Mouse (Mus musculus): ENCODE results near the gene Cped1. TPM values are rescaled to one million over a fixed set of nuclear protein-coding genes. Genes with fewer than 3 reads are reported as not detected.

Gene Cped1
- polyA plus RNA-seq, 1 experiment, result 1.8 TPM

GRCm38 (mm10) chr6:22178721-22179295 is 193.1 kb downstream of the Cped1 start:
- no peaks in the 10 kb centered on the region for H3K27me3 ChIP-seq (ENCODE audit: control insufficient read depth, insufficient read depth, low read length)
- H3K4me3 ChIP-seq (ENCODE audit: control insufficient read depth, low read depth, low read length), result no peak overlapping the region
- no peaks in the 10 kb centered on the region for H3K36me3 ChIP-seq (ENCODE audit: control insufficient read depth, insufficient read depth, low read length)
- no peak for TF ChIP-seq CTCF (IDR thresholded peaks at IDR 0.05; ENCODE audit: control insufficient read depth, insufficient read depth, insufficient replicate concordance, low read depth, low read length)
- no peak for TF ChIP-seq POLR2A (IDR thresholded peaks at IDR 0.05; ENCODE audit: control insufficient read depth, low read depth, low read length)
- H3K27ac ChIP-seq (ENCODE audit: control insufficient read depth, insufficient read depth, low read depth, low read length), result no peak overlapping the region
- no peaks in the 10 kb centered on the region for H3K4me1 ChIP-seq (ENCODE audit: control insufficient read depth, insufficient read depth, low read length)

- no peak overlapping the region for H3K27ac ChIP-seq (ENCODE audit: control insufficient read depth, insufficient read depth, low read depth, low read length)
- no peak overlapping the region for H3K4me3 ChIP-seq (ENCODE audit: control insufficient read depth, low read depth, low read length)
- H3K4me1 ChIP-seq (ENCODE audit: control insufficient read depth, insufficient read depth, low read length), result no peaks in the 10 kb centered on the region
- no peak for TF ChIP-seq POLR2A (IDR thresholded peaks at IDR 0.05; ENCODE audit: control insufficient read depth, low read depth, low read length)
- TF ChIP-seq CTCF (IDR thresholded peaks at IDR 0.05; ENCODE audit: control insufficient read depth, insufficient read depth, insufficient replicate concordance, low read depth, low read length), result no peak
- H3K36me3 ChIP-seq (ENCODE audit: control insufficient read depth, insufficient read depth, low read length), result no peaks in the 10 kb centered on the region
- no peaks in the 10 kb centered on the region for H3K27me3 ChIP-seq (ENCODE audit: control insufficient read depth, insufficient read depth, low read length)
Observed at GRCm38 (mm10) chr6:22180316-22180715, 194.6 kb downstream of the Cped1 start.

DNA sequence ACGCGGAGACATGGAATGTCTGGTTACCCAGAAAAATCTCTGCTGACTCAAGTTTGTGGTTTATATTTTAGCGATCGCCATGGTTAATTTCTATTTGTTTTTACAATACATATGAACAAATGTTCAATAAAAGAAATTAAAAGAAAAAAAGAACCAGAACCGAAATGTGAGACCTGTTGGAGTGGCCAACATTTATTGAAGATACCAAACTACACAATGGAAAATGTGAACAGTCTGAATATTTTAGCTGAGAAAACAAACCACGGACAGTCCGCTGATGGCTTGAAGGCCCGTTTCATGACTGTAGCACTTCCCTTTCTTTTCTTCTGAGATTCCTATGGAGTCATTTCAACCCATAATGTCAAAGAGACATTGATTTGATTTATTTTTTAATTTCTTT is 201.3 kb downstream of the Cped1 start:
- H3K27me3 ChIP-seq (ENCODE audit: control insufficient read depth, insufficient read depth, low read length), result no peaks in the 10 kb centered on the region
- H3K27ac ChIP-seq (ENCODE audit: control insufficient read depth, insufficient read depth, low read depth, low read length), result no peak overlapping the region
- no peak for TF ChIP-seq CTCF (IDR thresholded peaks at IDR 0.05; ENCODE audit: control insufficient read depth, insufficient read depth, insufficient replicate concordance, low read depth, low read length)
- no peak for TF ChIP-seq POLR2A (IDR thresholded peaks at IDR 0.05; ENCODE audit: control insufficient read depth, low read depth, low read length)
- H3K4me3 ChIP-seq (ENCODE audit: control insufficient read depth, low read depth, low read length), result no peak overlapping the region
- H3K4me1 ChIP-seq (ENCODE audit: control insufficient read depth, insufficient read depth, low read length), result no peaks in the 10 kb centered on the region
- no peaks in the 10 kb centered on the region for H3K36me3 ChIP-seq (ENCODE audit: control insufficient read depth, insufficient read depth, low read length)

DNA sequence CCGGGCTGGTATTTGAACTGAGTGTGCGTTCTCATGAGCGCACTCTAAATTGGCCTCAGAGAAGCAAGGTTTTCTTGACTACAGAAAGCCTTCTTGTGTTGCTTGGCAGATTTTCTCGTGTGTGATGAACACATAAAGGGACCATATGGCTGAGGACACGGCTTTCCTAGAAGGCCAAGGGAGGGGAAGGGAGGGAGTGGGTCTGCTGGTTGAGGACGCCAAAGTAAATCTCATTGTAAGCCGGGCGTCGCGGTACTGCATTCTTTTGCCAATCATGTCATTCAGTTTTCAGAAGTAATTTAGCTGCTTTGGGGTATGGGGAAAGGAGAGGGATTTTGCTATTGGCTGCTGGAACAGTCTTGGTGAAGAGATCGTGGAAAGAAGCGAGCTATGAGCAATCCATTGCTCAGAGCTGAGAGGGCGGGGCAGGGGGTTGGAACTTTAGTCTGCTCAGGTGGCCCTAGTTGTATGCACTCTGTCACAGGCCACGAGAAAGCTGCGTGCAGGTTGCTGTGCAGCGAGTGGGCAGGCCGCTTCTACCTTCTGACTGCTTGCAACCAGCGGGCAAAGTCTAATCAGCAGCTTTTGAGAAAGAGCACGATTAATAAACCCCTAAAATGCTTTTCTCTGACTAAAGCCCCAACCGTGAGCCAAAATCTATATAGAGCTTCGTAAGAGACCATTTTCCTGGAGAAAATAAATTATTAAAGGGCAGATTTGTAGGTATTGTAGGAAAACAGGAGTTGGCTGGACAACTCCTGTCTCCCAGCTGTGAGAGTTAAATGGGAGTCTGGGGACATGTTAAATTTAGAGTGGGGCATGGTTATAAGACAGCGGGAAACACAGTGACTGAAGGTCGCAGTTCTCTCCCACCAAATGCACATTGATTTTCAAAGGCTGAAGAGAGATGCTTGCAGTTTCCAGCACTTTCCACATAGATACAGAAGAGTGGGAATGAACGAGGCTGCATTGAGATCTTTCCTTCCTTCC is 203.9 kb downstream of the Cped1 start:
- Histone ChIP-seq H3K4me3 (ENCODE audit: control insufficient read depth, low read depth, low read length) (no peak overlapping the region), H3K27me3 (ENCODE audit: control insufficient read depth, insufficient read depth, low read length) (no peaks in the 10 kb centered on the region), H3K36me3 (ENCODE audit: control insufficient read depth, insufficient read depth, low read length) (no peaks in the 10 kb centered on the region), H3K27ac (ENCODE audit: control insufficient read depth, insufficient read depth, low read depth, low read length) (no peak overlapping the region), H3K4me1 (ENCODE audit: control insufficient read depth, insufficient read depth, low read length) (no peaks in the 10 kb centered on the region)
- TF ChIP-seq CTCF (IDR thresholded peaks at IDR 0.05; ENCODE audit: control insufficient read depth, insufficient read depth, insufficient replicate concordance, low read depth, low read length) (no peak), POLR2A (IDR thresholded peaks at IDR 0.05; ENCODE audit: control insufficient read depth, low read depth, low read length) (no peak)

- H3K4me1 ChIP-seq (ENCODE audit: control insufficient read depth, insufficient read depth, low read length), result no peaks in the 10 kb centered on the region
- H3K36me3 ChIP-seq (ENCODE audit: control insufficient read depth, insufficient read depth, low read length), result no peaks in the 10 kb centered on the region
- no peaks in the 10 kb centered on the region for H3K27me3 ChIP-seq (ENCODE audit: control insufficient read depth, insufficient read depth, low read length)
- TF ChIP-seq POLR2A (IDR thresholded peaks at IDR 0.05; ENCODE audit: control insufficient read depth, low read depth, low read length), result no peak
- TF ChIP-seq CTCF (IDR thresholded peaks at IDR 0.05; ENCODE audit: control insufficient read depth, insufficient read depth, insufficient replicate concordance, low read depth, low read length), result no peak
- H3K27ac ChIP-seq (ENCODE audit: control insufficient read depth, insufficient read depth, low read depth, low read length), result no peak overlapping the region
- no peak overlapping the region for H3K4me3 ChIP-seq (ENCODE audit: control insufficient read depth, low read depth, low read length)
Observed at GRCm38 (mm10) chr6:22198603-22199002, 212.9 kb downstream of the Cped1 start.

DNA sequence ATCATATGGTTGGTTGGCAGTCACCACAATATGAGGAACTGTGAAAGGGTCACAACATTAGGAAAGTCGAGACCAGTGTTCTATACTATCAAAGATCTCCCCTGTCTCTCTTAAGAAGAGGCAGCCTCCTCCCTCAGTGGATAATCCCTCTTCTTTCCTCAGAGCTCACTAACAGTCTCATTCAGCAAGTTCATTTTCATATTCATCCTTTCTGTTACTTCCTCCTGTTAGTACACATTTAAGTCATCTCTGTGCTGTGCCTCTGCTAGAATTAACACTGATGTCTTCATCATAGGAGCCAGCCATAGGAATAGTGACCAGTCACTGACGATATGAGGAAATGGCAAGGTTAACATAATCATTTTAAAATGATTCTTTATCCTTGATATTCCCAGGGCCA is 213.8 kb downstream of the Cped1 start:
- H3K27ac ChIP-seq (ENCODE audit: control insufficient read depth, insufficient read depth, low read depth, low read length), result no peak overlapping the region
- H3K4me3 ChIP-seq (ENCODE audit: control insufficient read depth, low read depth, low read length), result no peak overlapping the region
- H3K36me3 ChIP-seq (ENCODE audit: control insufficient read depth, insufficient read depth, low read length), result no peaks in the 10 kb centered on the region
- no peaks in the 10 kb centered on the region for H3K27me3 ChIP-seq (ENCODE audit: control insufficient read depth, insufficient read depth, low read length)
- H3K4me1 ChIP-seq (ENCODE audit: control insufficient read depth, insufficient read depth, low read length), result no peaks in the 10 kb centered on the region
- no peak for TF ChIP-seq POLR2A (IDR thresholded peaks at IDR 0.05; ENCODE audit: control insufficient read depth, low read depth, low read length)
- TF ChIP-seq CTCF (IDR thresholded peaks at IDR 0.05; ENCODE audit: control insufficient read depth, insufficient read depth, insufficient replicate concordance, low read depth, low read length), result no peak

GRCm38 (mm10) chr6:22200133-22200532 is 214.4 kb downstream of the Cped1 start:
- TF ChIP-seq POLR2A (IDR thresholded peaks at IDR 0.05; ENCODE audit: control insufficient read depth, low read depth, low read length), result no peak
- no peak for TF ChIP-seq CTCF (IDR thresholded peaks at IDR 0.05; ENCODE audit: control insufficient read depth, insufficient read depth, insufficient replicate concordance, low read depth, low read length)
- no peak overlapping the region for H3K27ac ChIP-seq (ENCODE audit: control insufficient read depth, insufficient read depth, low read depth, low read length)
- H3K27me3 ChIP-seq (ENCODE audit: control insufficient read depth, insufficient read depth, low read length), result no peaks in the 10 kb centered on the region
- H3K36me3 ChIP-seq (ENCODE audit: control insufficient read depth, insufficient read depth, low read length), result no peaks in the 10 kb centered on the region
- no peaks in the 10 kb centered on the region for H3K4me1 ChIP-seq (ENCODE audit: control insufficient read depth, insufficient read depth, low read length)
- no peak overlapping the region for H3K4me3 ChIP-seq (ENCODE audit: control insufficient read depth, low read depth, low read length)
